Mouse (Mus musculus) myocyte (in vitro differentiated cells): ENCODE measurements around the gene Cldn6. TPM values are rescaled to one million over a fixed set of nuclear protein-coding genes. Genes with fewer than 3 reads are reported as not detected.

Source experiments
- H3K27me3 ChIP-seq: one replicate; pipeline ENCODE4 v1.6.1; 2011; ENCODE audit not compliant: control insufficient read depth, insufficient read depth, insufficient read length
- H3K36me3 ChIP-seq: one replicate; pipeline ENCODE4 v1.6.1; 2011; ENCODE audit not compliant: control insufficient read depth, insufficient read depth
- H3K4me2 ChIP-seq: one replicate; pipeline ENCODE4 v1.6.1; 2011; ENCODE audit warnings: low read depth, control low read depth
- H3K4me3 ChIP-seq: one replicate; pipeline ENCODE4 v1.5.1; 2011; ENCODE audit warnings: mild to moderate bottlenecking, control low read depth, moderate library complexity
- H3K79me2 ChIP-seq: one replicate; pipeline ENCODE4 v1.6.1; 2011; ENCODE audit not compliant: control insufficient read depth, insufficient read depth
- H3ac ChIP-seq: one replicate; pipeline ENCODE4 v1.6.1; 2011; ENCODE audit not compliant: control insufficient read depth, insufficient read length
- CEBPB ChIP-seq: IDR thresholded peaks from 2 replicates; pipeline ENCODE4 v1.6.1; 2011; ENCODE audit warnings: mild to moderate bottlenecking, moderate library complexity; ENCODE audit not compliant: poor library complexity, insufficient read depth, severe bottlenecking
- E2F4 ChIP-seq: IDR thresholded peaks from one replicate; pipeline ENCODE4 v1.6.1; 2011; ENCODE audit warnings: mild to moderate bottlenecking, control low read depth, moderate library complexity; ENCODE audit not compliant: insufficient read depth
- MAX ChIP-seq: IDR thresholded peaks from one replicate; pipeline ENCODE4 v1.6.1; 2011; ENCODE audit warnings: low read depth, mild to moderate bottlenecking, control low read depth
- MYOD1 ChIP-seq, 3 experiments: IDR thresholded peaks; one replicate each; pipeline ENCODE4 v1.6.1; 2011; ENCODE audit warnings: control low read depth in 2 of 3, low read depth in 2 of 3, mild to moderate bottlenecking in 2 of 3, moderate library complexity in 1 of 3; ENCODE audit not compliant: insufficient read length in 2 of 3, control insufficient read depth in 1 of 3
- MYOG ChIP-seq, 3 experiments: IDR thresholded peaks; one replicate each; pipeline ENCODE4 v1.6.1; 2011; ENCODE audit warnings: control low read depth in 2 of 3, low read depth in 2 of 3, mild to moderate bottlenecking in 2 of 3; ENCODE audit not compliant: insufficient read length in 2 of 3, control insufficient read depth in 1 of 3, insufficient read depth in 1 of 3
- POLR2A ChIP-seq: IDR thresholded peaks from one replicate; pipeline ENCODE4 v1.6.1; 2011; ENCODE audit warnings: low read depth, mild to moderate bottlenecking, control low read depth, moderate library complexity; ENCODE audit not compliant: insufficient read length
- POLR2AphosphoS2 ChIP-seq: IDR thresholded peaks from one replicate; pipeline ENCODE4 v1.6.1; 2011; ENCODE audit warnings: low read depth, control low read depth; ENCODE audit not compliant: insufficient read length
- REST ChIP-seq: IDR thresholded peaks from one replicate; pipeline ENCODE4 v1.6.1; 2011; ENCODE audit warnings: mild to moderate bottlenecking, control low read depth, moderate library complexity; ENCODE audit not compliant: insufficient read depth, insufficient read length
- SRF ChIP-seq: IDR thresholded peaks from one replicate; pipeline ENCODE4 v1.6.1; 2011; ENCODE audit warnings: low read depth; ENCODE audit not compliant: control insufficient read depth, insufficient read length
- TCF12 ChIP-seq: IDR thresholded peaks from one replicate; pipeline ENCODE4 v1.6.1; 2011; ENCODE audit warnings: mild to moderate bottlenecking, control low read depth; ENCODE audit not compliant: poor library complexity, insufficient read depth, severe bottlenecking
- TCF3 ChIP-seq: IDR thresholded peaks from one replicate; pipeline ENCODE4 v1.6.1; 2011; ENCODE audit warnings: low read depth, control low read depth; ENCODE audit not compliant: insufficient read length
- USF1 ChIP-seq: IDR thresholded peaks from one replicate; pipeline ENCODE4 v1.6.1; 2011; ENCODE audit warnings: low read depth, mild to moderate bottlenecking, control low read depth, moderate library complexity
- polyA plus RNA-seq: library from polyadenylated mRNA; unstranded; fragments of >200 nt; fragmentation: generic; extraction: Trizol; gene quantifications from one replicate; pipeline ENCODE4 v1.2.1, GENCODE M21; 2012; ENCODE audit warnings: missing spikeins

The Cldn6 gene
- polyA plus RNA-seq, 1 experiment: not detected

DNA sequence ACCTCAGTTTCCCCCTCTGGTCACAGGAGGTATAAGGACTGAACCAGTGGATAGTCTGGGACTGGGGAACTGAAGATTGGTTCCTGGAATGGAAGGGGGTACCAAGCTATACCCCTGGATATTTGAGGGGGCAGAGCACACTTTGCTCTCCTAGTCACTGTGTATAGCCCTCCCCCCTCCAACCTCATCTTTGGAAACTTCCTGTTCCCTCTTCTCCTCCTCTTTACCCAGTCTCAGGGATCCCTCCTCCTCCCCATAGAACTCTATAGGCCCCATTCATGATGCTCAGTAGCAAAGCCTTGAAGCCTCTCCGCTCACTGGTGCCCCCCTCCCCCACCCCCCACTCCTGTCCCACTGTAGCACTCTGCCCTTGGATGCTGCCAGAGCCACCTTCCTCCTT is 40.4 kb downstream of the Cldn6 start:
- TF ChIP-seq USF1 (no peak), SRF (no peak), POLR2AphosphoS2 (no peak), POLR2A (no peak), CEBPB (no peak), MAX (no peak), MYOG (IDR thresholded peaks at IDR 0.05; ENCODE audit: control insufficient read depth in 1 of 3, insufficient read depth in 1 of 3, insufficient read length in 2 of 3, low read depth in 2 of 3) (no peak), MYOD1 (IDR thresholded peaks at IDR 0.05; ENCODE audit: control insufficient read depth in 1 of 3, insufficient read length in 2 of 3, low read depth in 2 of 3) (no peak), TCF12 (no peak), TCF3 (no peak), E2F4 (no peak), REST (no peak)
- Histone ChIP-seq H3K4me2 (no peak overlapping the region), H3K27me3 (no peaks in the 10 kb centered on the region), H3K79me2 (no peaks in the 10 kb centered on the region), H3K36me3 (no peaks in the 10 kb centered on the region), H3ac (no peak overlapping the region), H3K4me3 (no peak overlapping the region)

- Histone ChIP-seq H3K79me2 (no peaks in the 10 kb centered on the region), H3K4me3 (no peak overlapping the region), H3K4me2 (no peak overlapping the region), H3ac (no peak overlapping the region), H3K27me3 (no peaks in the 10 kb centered on the region), H3K36me3 (no peaks in the 10 kb centered on the region)
- TF ChIP-seq SRF (no peak), TCF12 (no peak), MYOD1 (IDR thresholded peaks at IDR 0.05; ENCODE audit: control insufficient read depth in 1 of 3, insufficient read length in 2 of 3, low read depth in 2 of 3) (no peak), POLR2AphosphoS2 (no peak), USF1 (no peak), POLR2A (no peak)
Measured at GRCm38 (mm10) chr17:23721886-23722285, 42.8 kb downstream of the Cldn6 start.

- no peaks in the 10 kb centered on the region for H3K79me2 ChIP-seq
- no peak within 1 kb of the TSS for H3K4me2 ChIP-seq
- TF ChIP-seq E2F4 (no peak), USF1 (no peak), TCF12 (peak; percentile 97), MYOG (IDR thresholded peaks at IDR 0.05; ENCODE audit: control insufficient read depth in 1 of 3, insufficient read depth in 1 of 3, insufficient read length in 2 of 3, low read depth in 2 of 3) (peak; percentile 65 to 100 (median 98)), TCF3 (peak; percentile 98), MYOD1 (IDR thresholded peaks at IDR 0.05; ENCODE audit: control insufficient read depth in 1 of 3, insufficient read length in 2 of 3, low read depth in 2 of 3) (peak in 2 of 3 experiments; percentile 96 to 98), SRF (peak; percentile 54), POLR2AphosphoS2 (no peak), MAX (no peak), CEBPB (peak; percentile 15; the same call in 1 of the 2 replicates), POLR2A (no peak)
- H3ac ChIP-seq: no peak within 1 kb of the TSS
- H3K4me3 ChIP-seq: no peak within 1 kb of the TSS
- H3K36me3 ChIP-seq: no peaks in the 10 kb centered on the region
- H3K27me3 ChIP-seq: no peaks in the 10 kb centered on the region
Measured at GRCm38 (mm10) chr17:23722376-23723125, 43.5 kb downstream of the Cldn6 start, which contains the start of gene 1520401A03Rik. 1520401A03Rik (minus strand) TSS chr17:23722783.

GRCm38 (mm10) chr17:23725477-23725876 is 46.4 kb downstream of the Cldn6 start:
- no peaks in the 10 kb centered on the region for H3K27me3 ChIP-seq
- H3K4me3 ChIP-seq: peak overlapping the region; percentile 40
- peak overlapping the region; percentile 90 for H3K4me2 ChIP-seq
- no peaks in the 10 kb centered on the region for H3K79me2 ChIP-seq
- no peak overlapping the region for H3ac ChIP-seq
- H3K36me3 ChIP-seq: no peaks in the 10 kb centered on the region
- TF ChIP-seq SRF: no peak
- TF ChIP-seq TCF12: no peak
- TF ChIP-seq USF1: no peak
- TF ChIP-seq MAX: no peak
- no peak for TF ChIP-seq POLR2A
- no peak for TF ChIP-seq MYOG (IDR thresholded peaks at IDR 0.05; ENCODE audit: control insufficient read depth in 1 of 3, insufficient read depth in 1 of 3, insufficient read length in 2 of 3, low read depth in 2 of 3)
- TF ChIP-seq TCF3: no peak
- TF ChIP-seq E2F4: no peak
